Mouse (Mus musculus): ENCODE results near the gene Psap.
A peak's percentile ranks its signal among the peaks of the same experiment; 100 is the strongest.

Psap gene

GRCm38 (mm10) chr10:60347768-60348610, 70.6 kb downstream of the Psap start:
- DNase-seq (ENCODE audit: low read depth, low spot score): peak; percentile 45

- DNase-seq (ENCODE audit: low read depth, low spot score): peak; percentile 30
Measured at GRCm38 (mm10) chr10:60349056-60349455, 71.6 kb downstream of the Psap start.

- DNase-seq (ENCODE audit: low read depth, low spot score): peak; percentile 49
Measured at GRCm38 (mm10) chr10:60349644-60350043, 72.2 kb downstream of the Psap start.

GRCm38 (mm10) chr10:60350077-60350804, 72.8 kb downstream of the Psap start:
- no peak for DNase-seq (ENCODE audit: low read depth, low spot score)

GRCm38 (mm10) chr10:60350805-60351167, 73.4 kb downstream of the Psap start:
- peak; percentile 77 for DNase-seq (ENCODE audit: low read depth, low spot score)

- no peak for DNase-seq (ENCODE audit: low read depth, low spot score)
Measured at GRCm38 (mm10) chr10:60351248-60351647, 73.8 kb downstream of the Psap start.

GRCm38 (mm10) chr10:60351761-60352455, 74.5 kb downstream of the Psap start:
- no peak for DNase-seq (ENCODE audit: low read depth, low spot score)
